Mouse (Mus musculus): ENCODE results near the gene Vps53.

The Vps53 gene

GRCm38 (mm10) chr11:76065521-76066095 is 113.8 kb downstream of the Vps53 start:
- Histone ChIP-seq H3K27me3 (ENCODE audit: insufficient read depth, low read length) (no peaks in the 10 kb centered on the region), H3K9me3 (ENCODE audit: low read length) (no peaks in the 10 kb centered on the region), H3K4me3 (replicated peaks; ENCODE audit: low read length) (no peak overlapping the region), H3K4me1 (replicated peaks; ENCODE audit: low read depth, low read length) (no peaks in the 10 kb centered on the region; the same call in 1 of the 2 replicates), H3K36me3 (ENCODE audit: insufficient read depth, low read length) (peaks cover 5% of the 10 kb centered on the region; the same call in 1 of the 2 replicates)
- TF ChIP-seq CTCF (conservative IDR thresholded peaks at IDR 0.05; ENCODE audit: low read length) (no peak), POU5F1 (IDR thresholded peaks at IDR 0.05; ENCODE audit: borderline replicate concordance, low read length) (no peak), NANOG (IDR thresholded peaks at IDR 0.05; ENCODE audit: borderline replicate concordance, low read length) (no peak)

DNA sequence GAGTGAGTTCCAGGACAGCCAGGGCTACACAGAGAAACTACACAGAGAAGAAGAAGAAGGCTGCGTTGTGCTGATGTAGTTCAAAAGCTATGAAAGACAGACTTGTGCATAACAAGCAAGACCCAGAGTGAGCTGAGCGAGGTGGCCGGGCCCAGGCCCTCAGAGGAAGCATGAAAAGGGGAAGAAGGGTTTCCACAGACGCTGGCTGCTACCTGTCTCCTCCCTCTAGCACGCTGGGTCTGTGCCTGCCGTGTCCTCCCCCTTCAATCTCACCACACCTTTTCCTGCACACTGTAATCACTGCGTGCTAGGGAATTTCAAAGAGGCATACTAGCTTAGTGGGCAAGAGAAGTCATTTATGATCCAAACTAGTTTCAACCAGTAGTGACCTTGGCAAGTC is 115.0 kb downstream of the Vps53 start:
- Histone ChIP-seq H3K36me3 (ENCODE audit: insufficient read depth, low read length) (peaks cover 5% of the 10 kb centered on the region; the same call in 1 of the 2 replicates), H3K9me3 (ENCODE audit: low read length) (no peaks in the 10 kb centered on the region), H3K4me3 (replicated peaks; ENCODE audit: low read length) (no peak overlapping the region), H3K27me3 (ENCODE audit: insufficient read depth, low read length) (no peaks in the 10 kb centered on the region), H3K4me1 (replicated peaks; ENCODE audit: low read depth, low read length) (no peaks in the 10 kb centered on the region; the same call in 1 of the 2 replicates)
- TF ChIP-seq NANOG (IDR thresholded peaks at IDR 0.05; ENCODE audit: borderline replicate concordance, low read length) (no peak), POU5F1 (IDR thresholded peaks at IDR 0.05; ENCODE audit: borderline replicate concordance, low read length) (no peak), CTCF (conservative IDR thresholded peaks at IDR 0.05; ENCODE audit: low read length) (no peak)

DNA sequence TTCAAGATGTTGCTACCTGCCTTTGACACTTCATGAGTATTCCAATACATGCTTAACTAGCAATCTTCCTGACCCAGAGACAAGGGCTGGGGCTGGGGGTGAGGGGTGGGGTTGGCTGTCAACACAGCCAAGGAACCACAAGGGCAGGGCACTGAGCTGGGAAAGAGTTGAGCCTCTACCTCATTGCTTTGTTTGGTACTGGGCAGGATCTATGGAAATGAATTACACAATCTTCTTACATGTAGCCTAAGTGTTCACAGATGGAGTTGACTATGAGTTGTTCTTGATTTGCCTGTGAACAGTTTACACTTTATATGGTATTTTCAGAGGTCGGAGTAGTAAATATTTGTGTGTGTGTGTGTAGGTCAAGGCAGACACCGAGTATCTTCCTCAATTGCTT is 118.5 kb downstream of the Vps53 start:
- Histone ChIP-seq H3K4me3 (replicated peaks; ENCODE audit: low read length) (no peak overlapping the region), H3K4me1 (replicated peaks; ENCODE audit: low read depth, low read length) (no peaks in the 10 kb centered on the region; the same call in 1 of the 2 replicates), H3K36me3 (ENCODE audit: insufficient read depth, low read length) (no peaks in the 10 kb centered on the region), H3K27me3 (ENCODE audit: insufficient read depth, low read length) (no peaks in the 10 kb centered on the region), H3K9me3 (ENCODE audit: low read length) (no peaks in the 10 kb centered on the region)
- TF ChIP-seq CTCF (conservative IDR thresholded peaks at IDR 0.05; ENCODE audit: low read length): no peak
- no peak for TF ChIP-seq NANOG (IDR thresholded peaks at IDR 0.05; ENCODE audit: borderline replicate concordance, low read length)
- TF ChIP-seq POU5F1 (IDR thresholded peaks at IDR 0.05; ENCODE audit: borderline replicate concordance, low read length): no peak

DNA sequence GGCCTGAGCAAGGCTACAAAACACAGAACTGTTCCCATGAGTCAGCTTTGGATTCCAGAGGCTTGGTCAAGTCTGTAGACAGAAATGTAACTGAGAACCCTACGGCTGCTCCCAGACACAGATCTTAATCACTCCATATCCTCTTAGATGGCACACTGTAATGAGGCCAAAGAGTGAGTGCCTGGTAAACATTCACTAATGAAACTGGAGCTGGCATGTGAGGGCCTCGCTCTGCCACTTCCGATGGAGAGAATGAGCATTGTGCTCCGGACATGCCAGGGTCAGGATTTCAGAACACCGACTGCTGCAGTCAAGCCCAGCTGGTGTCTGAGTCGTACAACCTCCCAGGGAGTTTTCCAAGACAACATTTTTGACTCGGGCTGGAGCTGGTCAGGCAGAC is 119.5 kb downstream of the Vps53 start:
- no peaks in the 10 kb centered on the region; the same call in 1 of the 2 replicates for H3K4me1 ChIP-seq (replicated peaks; ENCODE audit: low read depth, low read length)
- H3K36me3 ChIP-seq (ENCODE audit: insufficient read depth, low read length): no peaks in the 10 kb centered on the region
- no peak for TF ChIP-seq POU5F1 (IDR thresholded peaks at IDR 0.05; ENCODE audit: borderline replicate concordance, low read length)
- no peak for TF ChIP-seq CTCF (conservative IDR thresholded peaks at IDR 0.05; ENCODE audit: low read length)
- TF ChIP-seq NANOG (IDR thresholded peaks at IDR 0.05; ENCODE audit: borderline replicate concordance, low read length): no peak
- no peaks in the 10 kb centered on the region for H3K9me3 ChIP-seq (ENCODE audit: low read length)
- H3K27me3 ChIP-seq (ENCODE audit: insufficient read depth, low read length): no peaks in the 10 kb centered on the region
- H3K4me3 ChIP-seq (replicated peaks; ENCODE audit: low read length): no peak overlapping the region

- TF ChIP-seq CTCF (conservative IDR thresholded peaks at IDR 0.05; ENCODE audit: low read length): 0 out of 2 replicates have a peak, but pooled peaks have one; percentile 10
- no peak for TF ChIP-seq NANOG (IDR thresholded peaks at IDR 0.05; ENCODE audit: borderline replicate concordance, low read length)
- TF ChIP-seq POU5F1 (IDR thresholded peaks at IDR 0.05; ENCODE audit: borderline replicate concordance, low read length): no peak
- no peaks in the 10 kb centered on the region for H3K27me3 ChIP-seq (ENCODE audit: insufficient read depth, low read length)
- no peaks in the 10 kb centered on the region for H3K36me3 ChIP-seq (ENCODE audit: insufficient read depth, low read length)
- H3K9me3 ChIP-seq (ENCODE audit: low read length): no peaks in the 10 kb centered on the region
- no peak overlapping the region for H3K4me3 ChIP-seq (replicated peaks; ENCODE audit: low read length)
- no peaks in the 10 kb centered on the region for H3K4me1 ChIP-seq (replicated peaks; ENCODE audit: low read depth, low read length)
Observed at GRCm38 (mm10) chr11:76056487-76056886, 123.0 kb downstream of the Vps53 start.

- Histone ChIP-seq H3K9me3 (ENCODE audit: low read length) (no peaks in the 10 kb centered on the region), H3K36me3 (ENCODE audit: insufficient read depth, low read length) (no peaks in the 10 kb centered on the region), H3K27me3 (ENCODE audit: insufficient read depth, low read length) (no peaks in the 10 kb centered on the region), H3K4me1 (replicated peaks; ENCODE audit: low read depth, low read length) (peaks cover 9% of the 10 kb centered on the region; the same call in 1 of the 2 replicates), H3K4me3 (replicated peaks; ENCODE audit: low read length) (no peak overlapping the region)
- TF ChIP-seq NANOG (IDR thresholded peaks at IDR 0.05; ENCODE audit: borderline replicate concordance, low read length): no peak
- no peak for TF ChIP-seq POU5F1 (IDR thresholded peaks at IDR 0.05; ENCODE audit: borderline replicate concordance, low read length)
- TF ChIP-seq CTCF (conservative IDR thresholded peaks at IDR 0.05; ENCODE audit: low read length): no peak
Observed at GRCm38 (mm10) chr11:76052496-76052895, 127.0 kb downstream of the Vps53 start.

GRCm38 (mm10) chr11:76050967-76051512 is 128.4 kb downstream of the Vps53 start:
- Histone ChIP-seq H3K4me1 (replicated peaks; ENCODE audit: low read depth, low read length) (peaks cover 9% of the 10 kb centered on the region; the same call in 1 of the 2 replicates), H3K4me3 (replicated peaks; ENCODE audit: low read length) (no peak overlapping the region), H3K36me3 (ENCODE audit: insufficient read depth, low read length) (no peaks in the 10 kb centered on the region), H3K9me3 (ENCODE audit: low read length) (no peaks in the 10 kb centered on the region), H3K27me3 (ENCODE audit: insufficient read depth, low read length) (no peaks in the 10 kb centered on the region)
- no peak for TF ChIP-seq NANOG (IDR thresholded peaks at IDR 0.05; ENCODE audit: borderline replicate concordance, low read length)
- no peak for TF ChIP-seq POU5F1 (IDR thresholded peaks at IDR 0.05; ENCODE audit: borderline replicate concordance, low read length)
- TF ChIP-seq CTCF (conservative IDR thresholded peaks at IDR 0.05; ENCODE audit: low read length): no peak

DNA sequence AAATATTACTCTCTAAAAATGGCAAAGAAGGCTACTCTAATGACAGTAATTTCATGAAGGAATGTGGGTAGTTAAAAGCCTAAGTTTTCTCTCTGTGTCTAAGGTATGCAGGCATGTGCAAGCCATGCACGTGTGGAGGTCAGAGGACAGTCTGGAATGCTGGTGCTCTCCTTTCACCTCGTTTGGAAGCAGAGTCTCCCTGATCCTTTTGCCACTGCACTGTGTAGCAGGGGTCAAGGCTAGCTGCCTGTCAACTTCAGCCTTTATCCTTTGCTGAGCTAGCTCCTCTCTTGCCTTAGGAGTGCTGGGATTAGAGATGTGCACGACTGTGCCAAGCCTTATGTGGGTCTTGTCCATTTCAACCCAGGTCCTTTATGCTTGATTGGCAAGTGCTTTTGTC is 128.9 kb downstream of the Vps53 start:
- Histone ChIP-seq H3K36me3 (ENCODE audit: insufficient read depth, low read length) (no peaks in the 10 kb centered on the region), H3K4me3 (replicated peaks; ENCODE audit: low read length) (no peak overlapping the region), H3K4me1 (replicated peaks; ENCODE audit: low read depth, low read length) (peaks cover 9% of the 10 kb centered on the region; the same call in 1 of the 2 replicates), H3K27me3 (ENCODE audit: insufficient read depth, low read length) (no peaks in the 10 kb centered on the region), H3K9me3 (ENCODE audit: low read length) (no peaks in the 10 kb centered on the region)
- TF ChIP-seq CTCF (conservative IDR thresholded peaks at IDR 0.05; ENCODE audit: low read length): no peak

Measured in E14TG2a.4 (cell line).